Mouse (Mus musculus): Measurements from ENCODE around the gene Fbxl19. TPM values are rescaled to one million over a fixed set of nuclear protein-coding genes. Genes with fewer than 3 reads are reported as not detected.

The Fbxl19 gene
- total RNA-seq, 2 experiments from 2014 or later, result 72.4 to 81.5 TPM

DNA sequence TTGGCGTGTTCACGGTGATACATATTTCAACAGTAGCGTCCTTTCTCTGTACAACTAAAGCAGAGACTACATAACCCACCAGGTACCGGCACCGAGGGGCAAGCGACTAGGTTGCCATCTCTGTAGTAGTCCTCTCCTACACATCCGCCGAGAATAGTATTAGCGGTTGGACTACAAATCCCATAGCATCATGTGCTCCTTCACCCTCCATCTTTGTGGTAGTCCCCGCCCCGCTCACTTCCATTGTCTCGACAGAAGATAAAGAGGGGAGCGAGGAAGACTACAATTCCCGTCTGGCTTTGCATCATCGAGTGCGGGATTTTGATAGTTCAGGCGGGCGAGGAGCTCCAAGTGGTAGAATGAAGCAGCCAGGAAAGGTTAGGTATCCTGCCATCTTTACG is 908 bp downstream of the Fbxl19 start:
- DNase-seq (ENCODE audit: extremely low spot score in 1 of 2, low spot score in 2 of 2), result peak; percentile 85 to 92
- Histone ChIP-seq H3K27ac (peak overlapping the region; percentile 93), H3K4me3 (peak overlapping the region; percentile 77)
- intact Hi-C loops (cut with DNase I), result loop anchor here (1.0 to 5.0 kb wide), 3 partner anchors 70 to 1243 kb away; partner anchors contain the start of genes Atxn2l and Srcap
- TF ChIP-seq CTCF (IDR thresholded peaks at IDR 0.05), result no peak

DNA sequence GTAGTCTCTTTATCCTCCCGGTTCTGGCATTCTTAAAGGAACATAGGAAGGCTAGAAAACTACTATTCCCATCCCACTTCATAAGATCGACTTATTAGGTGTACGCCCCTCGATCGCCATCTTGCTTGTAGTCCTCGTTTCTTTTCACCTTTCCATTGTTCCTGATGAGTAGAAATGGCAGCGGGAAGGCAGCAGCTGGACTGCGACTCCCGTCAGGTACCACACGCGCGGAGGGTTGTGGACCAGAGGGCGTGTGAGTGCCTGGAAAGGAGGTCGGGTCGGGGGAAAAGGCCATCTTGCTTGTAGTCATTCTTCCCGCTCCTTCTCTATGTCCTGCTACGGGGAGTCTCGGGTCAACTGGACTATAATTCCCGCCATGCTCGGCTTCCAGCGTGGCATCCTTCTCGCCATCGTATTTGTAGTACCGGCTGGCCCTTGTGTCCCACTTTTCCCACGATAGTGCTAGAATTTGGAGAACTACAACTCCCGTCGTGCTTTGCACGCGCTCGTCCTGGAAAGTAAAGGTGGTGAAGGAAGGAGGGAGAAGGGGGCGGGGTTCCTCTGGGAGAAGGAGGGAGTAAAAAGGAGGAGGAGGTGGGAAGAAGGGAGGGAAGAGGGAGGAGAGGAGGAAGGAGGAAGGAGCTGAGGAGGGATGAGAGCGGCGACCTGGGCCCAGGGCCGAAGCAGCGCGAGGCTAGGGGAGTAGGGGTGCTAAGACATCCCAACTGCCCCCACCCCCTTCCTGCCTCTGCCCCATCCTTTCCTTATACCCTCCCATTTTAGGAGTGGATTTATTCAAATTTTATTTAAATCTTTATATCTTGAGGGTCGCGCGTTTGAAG is 1.5 kb downstream of the Fbxl19 start:
- no peak for TF ChIP-seq CTCF (IDR thresholded peaks at IDR 0.05)
- H3K27ac ChIP-seq, result peak overlapping the region; percentile 93
- intact Hi-C loops (cut with DNase I), result loop anchor here (1.0 to 5.0 kb wide), 3 partner anchors 71 to 1244 kb away; partner anchors contain the start of genes Atxn2l and Srcap

GRCm38 (mm10) chr7:127746494-127747491 is 2.5 kb downstream of the Fbxl19 start:
- peak overlapping the region; percentile 77 for H3K4me3 ChIP-seq
- no peak for TF ChIP-seq CTCF (IDR thresholded peaks at IDR 0.05)
- H3K27ac ChIP-seq, result peak overlapping the region; percentile 87
- intact Hi-C loops (cut with DNase I), result loop anchor here (5.0 kb wide), 2 partner anchors 234 to 1244 kb away; partner anchors contain the start of genes Atxn2l and Srcap
- peak in 1 of 2 experiments; percentile 46 for DNase-seq (ENCODE audit: extremely low spot score in 1 of 2, low spot score in 2 of 2)

More for the DNA sequence above, 1.5 kb downstream of the Fbxl19 start:
- H3K4me3 ChIP-seq, result peak overlapping the region; percentile 77
- peak; percentile 91 to 97 for DNase-seq (ENCODE audit: extremely low spot score in 1 of 2, low spot score in 2 of 2)

- intact Hi-C loops (cut with DNase I), result loop anchor here (5.0 kb wide), 2 partner anchors 235 to 1245 kb away; partner anchors contain the start of genes Atxn2l and Srcap
- Histone ChIP-seq H3K4me3 (peak overlapping the region; percentile 77), H3K27ac (peak overlapping the region; percentile 87; the same call in 1 of the 2 replicates)
These were observed 3.4 kb downstream of the Fbxl19 start for GRCm38 (mm10) chr7:127747559-127748234.

GRCm38 (mm10) chr7:127748235-127748560 is 3.9 kb downstream of the Fbxl19 start:
- H3K27ac ChIP-seq, result no peak overlapping the region
- no peak overlapping the region for H3K4me3 ChIP-seq
- no peak for TF ChIP-seq CTCF (IDR thresholded peaks at IDR 0.05)
- intact Hi-C loops (cut with DNase I), result loop anchor here (5.0 kb wide), 2 partner anchors 236 to 1246 kb away; partner anchors contain the start of genes Atxn2l and Srcap
- DNase-seq (ENCODE audit: extremely low spot score in 1 of 2, low spot score in 2 of 2), result no peak

More at GRCm38 (mm10) chr7:127747559-127748234, 3.4 kb downstream of the Fbxl19 start:
- DNase-seq (ENCODE audit: extremely low spot score in 1 of 2, low spot score in 2 of 2), result no peak
- no peak for TF ChIP-seq CTCF (IDR thresholded peaks at IDR 0.05)

DNA sequence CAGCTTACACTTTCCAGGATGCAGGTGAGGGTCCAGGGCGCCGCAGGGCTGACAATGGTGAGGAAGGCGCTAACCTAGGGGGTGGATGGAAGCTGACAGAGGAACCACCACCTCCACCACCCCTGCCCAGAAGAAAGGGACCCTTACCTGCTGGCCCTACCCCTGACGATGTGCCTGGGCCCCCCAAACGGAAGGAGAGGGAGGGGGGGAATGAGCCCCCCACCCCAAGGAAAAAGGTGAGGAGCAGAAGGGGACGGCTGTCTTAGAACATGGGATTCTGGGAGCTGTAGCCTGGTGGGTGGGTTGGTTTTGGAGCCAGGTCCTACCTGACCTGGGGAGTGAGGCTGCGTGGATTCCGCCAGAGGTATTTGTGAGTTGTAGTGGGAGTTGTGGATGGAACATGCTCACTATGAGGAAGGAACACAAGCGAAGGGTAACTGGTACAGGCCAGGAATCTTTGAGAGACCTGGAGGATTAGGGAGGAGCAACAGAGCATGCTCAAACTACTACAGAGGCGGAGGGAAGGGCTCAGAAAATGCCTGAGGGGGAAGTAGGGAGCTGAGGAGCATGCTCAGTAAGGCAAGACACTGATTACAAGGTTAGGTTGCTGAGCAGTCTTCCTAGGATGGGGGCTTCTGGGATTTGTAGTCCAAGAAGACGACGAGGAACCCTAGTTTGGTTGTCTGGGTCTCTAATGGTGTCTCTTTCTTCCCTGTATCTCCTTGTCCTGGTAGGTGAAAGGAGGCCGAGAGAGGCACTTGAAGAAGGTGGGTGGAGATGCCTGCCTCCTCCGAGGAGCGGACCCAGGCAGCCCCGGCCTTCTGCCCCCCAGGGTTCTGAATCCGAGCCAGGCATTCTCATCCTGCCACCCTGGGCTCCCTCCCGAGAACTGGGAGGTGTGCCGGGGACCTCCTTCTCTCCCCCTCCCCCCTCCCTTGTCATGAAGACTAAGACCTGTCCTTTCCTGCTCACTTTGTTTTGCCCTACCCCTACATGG is 6.1 kb downstream of the Fbxl19 start:
- Histone ChIP-seq H3K27ac (peak overlapping the region; percentile 75), H3K4me3 (peak overlapping the region; percentile 32)
- peak in 1 of 2 experiments; percentile 56 for DNase-seq (ENCODE audit: extremely low spot score in 1 of 2, low spot score in 2 of 2)
- intact Hi-C loops (cut with DNase I), result no loop called here
- no peak for TF ChIP-seq CTCF (IDR thresholded peaks at IDR 0.05)

GRCm38 (mm10) chr7:127751619-127752018 is 7.3 kb downstream of the Fbxl19 start:
- DNase-seq (ENCODE audit: extremely low spot score in 1 of 2, low spot score in 2 of 2), result no peak

DNA sequence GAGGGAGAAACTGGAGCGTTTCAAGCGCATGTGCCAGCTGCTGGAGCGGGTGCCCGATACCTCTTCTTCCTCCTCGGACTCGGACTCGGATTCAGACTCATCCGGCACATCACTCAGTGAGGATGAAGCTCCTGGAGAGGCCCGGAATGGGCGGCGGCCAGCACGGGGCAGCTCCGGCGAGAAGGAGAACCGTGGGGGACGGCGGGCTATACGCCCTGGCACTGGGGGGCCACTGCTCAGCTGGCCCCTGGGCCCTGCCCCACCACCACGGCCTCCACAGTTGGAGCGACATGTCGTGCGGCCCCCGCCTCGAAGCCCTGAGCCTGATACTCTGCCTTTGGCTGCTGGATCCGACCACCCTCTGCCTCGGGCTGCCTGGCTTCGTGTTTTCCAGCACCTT is 7.7 kb downstream of the Fbxl19 start:
- H3K27ac ChIP-seq, result no peak overlapping the region
- DNase-seq (ENCODE audit: extremely low spot score in 1 of 2, low spot score in 2 of 2), result no peak
- H3K4me3 ChIP-seq, result no peak overlapping the region
- intact Hi-C loops (cut with DNase I), result no loop called here
- TF ChIP-seq CTCF (IDR thresholded peaks at IDR 0.05), result no peak

More at GRCm38 (mm10) chr7:127751619-127752018, 7.3 kb downstream of the Fbxl19 start:
- no peak overlapping the region for H3K27ac ChIP-seq
- no peak for TF ChIP-seq CTCF (IDR thresholded peaks at IDR 0.05)
- intact Hi-C loops (cut with DNase I), result no loop called here
- no peak overlapping the region for H3K4me3 ChIP-seq

GRCm38 (mm10) chr7:127753158-127753557 is 8.8 kb downstream of the Fbxl19 start:
- no peak overlapping the region for H3K4me3 ChIP-seq
- no peak overlapping the region for H3K27ac ChIP-seq
- TF ChIP-seq CTCF (IDR thresholded peaks at IDR 0.05), result no peak
- DNase-seq (ENCODE audit: extremely low spot score in 1 of 2, low spot score in 2 of 2), result no peak
- intact Hi-C loops (cut with DNase I), result no loop called here

- intact Hi-C loops (cut with DNase I), result no loop called here
- TF ChIP-seq CTCF (IDR thresholded peaks at IDR 0.05), result no peak
- no peak overlapping the region for H3K4me3 ChIP-seq
These were observed 9.4 kb downstream of the Fbxl19 start for GRCm38 (mm10) chr7:127753741-127754140.

More at GRCm38 (mm10) chr7:127753741-127754140, 9.4 kb downstream of the Fbxl19 start:
- H3K27ac ChIP-seq, result no peak overlapping the region
- no peak for DNase-seq (ENCODE audit: extremely low spot score in 1 of 2, low spot score in 2 of 2)

Data from left cerebral cortex, adult 2 months (tissue).